Mouse (Mus musculus): ENCODE measurements around the gene Gfod1.

DNA sequence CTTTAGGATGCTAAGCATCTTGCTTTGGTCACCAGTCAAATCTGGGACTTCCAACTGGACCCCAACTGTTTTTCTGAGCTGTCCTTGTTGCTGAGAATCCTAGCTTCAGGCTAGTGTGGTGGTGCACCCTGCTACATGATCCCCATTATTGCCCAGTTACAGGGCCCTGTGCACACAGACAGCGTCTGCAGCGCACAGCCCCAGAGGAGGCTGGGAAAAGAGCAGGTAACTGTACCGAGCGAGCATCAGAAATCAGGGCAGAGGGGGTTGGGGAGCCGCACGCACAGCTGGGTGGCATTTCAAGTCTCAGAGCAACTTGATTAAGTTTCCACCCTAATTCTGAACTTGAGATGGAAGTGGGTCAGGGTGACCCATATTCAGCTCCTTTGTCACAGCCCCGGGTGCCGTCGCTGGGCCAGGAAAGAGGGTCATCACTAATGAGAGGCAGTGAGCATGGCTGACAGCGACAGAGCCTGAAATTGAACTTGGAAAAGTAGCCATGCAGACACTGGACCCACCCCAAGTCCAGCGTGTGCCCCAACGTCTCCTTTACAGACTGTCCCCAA, 97.8 kb downstream of the Gfod1 start:
- TF ChIP-seq POLR2A (IDR thresholded peaks at IDR 0.05; ENCODE audit: low read depth, low read length) (no peak), CTCF (conservative IDR thresholded peaks at IDR 0.05 in 1 of 2, IDR thresholded peaks at IDR 0.05 in 1 of 2; ENCODE audit: low read depth in 2 of 2, low read length in 2 of 2) (no peak), MAZ (IDR thresholded peaks at IDR 0.05; ENCODE audit: low read depth, low read length) (no peak), NRF1 (IDR thresholded peaks at IDR 0.05; ENCODE audit: low read depth, low read length) (no peak), HCFC1 (IDR thresholded peaks at IDR 0.05; ENCODE audit: low read depth, low read length) (no peak), EP300 (IDR thresholded peaks at IDR 0.05; ENCODE audit: low read length) (no peak), ZC3H11A (IDR thresholded peaks at IDR 0.05; ENCODE audit: low read depth, low read length) (no peak), CHD1 (IDR thresholded peaks at IDR 0.05; ENCODE audit: low read depth, low read length) (no peak), E2F4 (IDR thresholded peaks at IDR 0.05; ENCODE audit: insufficient replicate concordance, low read depth, low read length) (no peak), ETS1 (conservative IDR thresholded peaks at IDR 0.05; ENCODE audit: low read depth, low read length) (no peak), RCOR1 (conservative IDR thresholded peaks at IDR 0.05; ENCODE audit: low read depth, low read length) (no peak), ELF1 (IDR thresholded peaks at IDR 0.05; ENCODE audit: low read depth, low read length) (no peak), MXI1 (IDR thresholded peaks at IDR 0.05; ENCODE audit: low read depth, low read length) (no peak), JUN (IDR thresholded peaks at IDR 0.05; ENCODE audit: insufficient read depth, low read depth, low read length) (no peak)
